Mouse (Mus musculus) ES-Bruce4 (cell line): ENCODE data around the gene Tmem138.

Experiments
- CTCF ChIP-seq: IDR thresholded peaks from one replicate; pipeline ENCODE4 v1.8.1; 2011; ENCODE audit warnings: low read depth, low read length
- POLR2A ChIP-seq: IDR thresholded peaks from one replicate; pipeline ENCODE4 v1.8.1; 2011; ENCODE audit warnings: low read length; ENCODE audit not compliant: insufficient read depth

- TF ChIP-seq CTCF (no peak), POLR2A (no peak)
These were observed 22.5 kb upstream of the Tmem138 start for GRCm38 (mm10) chr19:10599648-10600047.
